Mouse (Mus musculus) erythroblast, embryonic 14.5 days (primary cell): ENCODE measurements around the gene Hoxc5.

Source experiments
- GATA1 ChIP-seq: IDR thresholded peaks from 2 replicates; pipeline ENCODE4 v1.6.1; 2012; ENCODE audit warnings: low read length, inconsistent platforms, mixed read lengths
- TAL1 ChIP-seq: IDR thresholded peaks from 3 replicates; pipeline ENCODE4 v1.6.1; 2012; ENCODE audit warnings: low read length, inconsistent platforms, mixed read lengths

DNA sequence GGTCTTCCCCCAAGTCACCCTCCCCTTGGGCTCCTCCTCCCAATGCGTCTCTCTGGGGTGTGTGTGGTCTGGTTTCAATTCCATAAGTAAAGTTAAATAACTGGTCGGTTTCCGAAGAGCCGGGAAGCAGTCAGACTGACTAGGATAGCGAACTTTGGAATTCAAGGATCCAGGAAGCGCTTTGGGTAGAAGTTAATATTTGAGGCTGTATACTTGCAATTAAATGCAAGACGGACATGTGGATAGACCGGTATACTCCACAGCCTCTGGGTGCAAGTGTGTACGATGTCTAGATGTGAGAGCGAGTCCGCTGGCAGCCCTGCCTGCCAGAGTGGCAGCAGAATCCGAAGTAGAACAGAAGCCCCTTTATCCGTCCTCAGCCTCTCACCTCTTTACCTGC is 4.8 kb upstream of the Hoxc5 start:
- no peak for TF ChIP-seq GATA1
- no peak for TF ChIP-seq TAL1
